Mouse (Mus musculus) neural tube, embryonic 14.5 days (tissue): Measurements from ENCODE around the gene Spsb1. TPM values are rescaled to one million over a fixed set of nuclear protein-coding genes. Genes with fewer than 3 reads are reported as not detected.

Experiments used
- ATAC-seq: fragments of 200-750 bp; cut with Nextera tagmentation; 2 replicates; pipeline ENCODE4 v1.8.0; 2017; ENCODE audit warnings: low read depth, mild to moderate bottlenecking, moderate TSS enrichment, moderate library complexity
- H3K27ac ChIP-seq: fragments of 300-500 bp; sonication (generic); 2 replicates; pipeline ENCODE4 v1.5.1; 2014; ENCODE audit warnings: low read depth, mild to moderate bottlenecking, control low read depth, low read length, moderate library complexity, mixed read lengths
- H3K27me3 ChIP-seq: fragments of 300-500 bp; sonication (generic); 2 replicates; pipeline ENCODE4 v1.6.1; 2014; ENCODE audit warnings: low read length; ENCODE audit not compliant: control insufficient read depth, insufficient read depth
- H3K36me3 ChIP-seq: fragments of 300-500 bp; sonication (generic); 2 replicates; pipeline ENCODE4 v1.6.1; 2014; ENCODE audit warnings: low read length, mixed read lengths; ENCODE audit not compliant: control insufficient read depth, insufficient read depth
- H3K4me1 ChIP-seq: fragments of 300-500 bp; sonication (generic); 2 replicates; pipeline ENCODE4 v1.6.1; 2014; ENCODE audit warnings: low read length; ENCODE audit not compliant: control insufficient read depth, insufficient read depth
- H3K4me2 ChIP-seq: fragments of 300-500 bp; sonication (generic); 2 replicates; pipeline ENCODE4 v1.6.1; 2014; ENCODE audit warnings: mild to moderate bottlenecking, low read depth, low read length, control low read depth
- H3K4me3 ChIP-seq: fragments of 300-500 bp; sonication (generic); 2 replicates; pipeline ENCODE4 v1.5.1; 2014; ENCODE audit warnings: low read depth, low read length, control low read depth, mixed read lengths
- H3K9ac ChIP-seq: fragments of 300-500 bp; sonication (generic); replicated peaks from 2 replicates; pipeline ENCODE4 v1.6.1; 2014; ENCODE audit warnings: low read depth, mild to moderate bottlenecking, control low read depth, low read length, mixed read lengths
- H3K9me3 ChIP-seq: fragments of 300-500 bp; sonication (generic); 2 replicates; pipeline ENCODE4 v1.6.1; 2016; ENCODE audit warnings: low read length; ENCODE audit not compliant: control insufficient read depth
- WGBS: fragments of 180-500 bp; shearing (Covaris S2); extraction: QIAGEN DNeasy Blood & Tissue Kit; methylation state at CpG from one replicate; pipeline ENCODE4 v1.1.7; 2014; 5-methylcytosine and 5-hydroxymethylcytosine counted together
- polyA plus RNA-seq: library from polyadenylated mRNA; unstranded; fragments of >200 nt; fragmentation: Nextera tagmentation; extraction: Ambion mirVana; gene quantifications from 2 replicates; pipeline ENCODE4 v1.2.1, GENCODE M21; 2014

Spsb1 gene
- polyA plus RNA-seq, 1 experiment from 2014 or later = 5.9 TPM

- WGBS = 83% methylated on average over 10 of the region's 10 CpGs
- Histone ChIP-seq H3K4me2 (no peak overlapping the region), H3K27me3 (no peaks in the 10 kb centered on the region), H3K36me3 (no peaks in the 10 kb centered on the region), H3K9ac (no peak overlapping the region), H3K4me3 (no peak overlapping the region), H3K9me3 (no peaks in the 10 kb centered on the region), H3K4me1 (no peaks in the 10 kb centered on the region), H3K27ac (no peak overlapping the region)
- ATAC-seq = no peak
Observed at GRCm38 (mm10) chr4:149997999-149998398, 43.2 kb upstream of the Spsb1 start.

DNA sequence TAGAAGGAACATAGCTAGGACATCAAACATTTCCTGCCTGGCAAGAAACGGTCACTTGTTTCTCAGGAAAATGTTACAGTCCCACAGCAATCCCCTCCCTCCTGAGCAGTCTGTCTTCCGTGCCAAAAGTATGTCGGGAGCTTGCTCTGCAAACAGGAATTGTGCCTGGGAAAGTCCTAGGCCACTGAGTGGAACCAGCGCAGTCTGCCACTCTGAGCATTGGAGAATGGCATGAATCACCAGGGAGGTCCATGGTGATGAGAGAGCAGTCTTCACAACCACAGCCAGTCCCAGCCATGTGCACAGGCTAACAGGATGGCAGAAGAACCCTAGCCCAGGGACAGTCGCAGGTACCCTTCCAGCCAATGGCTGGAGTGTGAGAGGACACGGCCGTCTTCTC lies 41.6 kb upstream of the Spsb1 start:
- Histone ChIP-seq H3K4me1 (no peaks in the 10 kb centered on the region), H3K36me3 (no peaks in the 10 kb centered on the region), H3K9ac (no peak overlapping the region), H3K27ac (no peak overlapping the region), H3K4me2 (no peak overlapping the region), H3K4me3 (no peak overlapping the region), H3K9me3 (no peaks in the 10 kb centered on the region), H3K27me3 (no peaks in the 10 kb centered on the region)
- 80% methylated on average over 7 of the region's 7 CpGs for WGBS
- ATAC-seq = no peak

DNA sequence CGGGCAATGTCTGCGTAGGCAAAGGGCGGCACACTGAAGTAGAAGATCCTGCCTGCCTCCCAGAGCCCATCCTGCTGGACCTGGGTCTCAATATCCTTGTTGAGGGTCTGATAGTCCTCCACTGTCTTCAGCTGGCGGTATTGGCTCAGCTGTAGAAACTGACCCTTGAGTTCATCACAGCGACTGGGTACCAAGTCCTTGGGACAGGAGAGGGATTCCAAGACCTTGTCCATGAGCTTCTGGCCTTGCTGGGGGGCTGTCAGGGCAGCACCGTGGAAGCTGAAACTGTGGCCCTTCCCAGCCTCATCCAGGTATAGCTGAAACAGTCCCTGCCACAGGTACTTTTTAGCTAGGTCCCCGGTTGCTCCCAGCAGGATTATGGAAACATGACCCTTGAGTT lies 41.1 kb upstream of the Spsb1 start:
- Histone ChIP-seq H3K9ac (no peak overlapping the region), H3K4me1 (peaks cover 5% of the 10 kb centered on the region), H3K27ac (no peak overlapping the region), H3K4me2 (no peak overlapping the region), H3K27me3 (no peaks in the 10 kb centered on the region), H3K9me3 (no peaks in the 10 kb centered on the region), H3K36me3 (no peaks in the 10 kb centered on the region), H3K4me3 (no peak overlapping the region)
- WGBS = 89% methylated on average over 7 of the region's 7 CpGs
- no peak for ATAC-seq

- ATAC-seq = no peak
- H3K4me1 ChIP-seq = peaks cover 16% of the 10 kb centered on the region
- WGBS = 88% methylated on average over 10 of the region's 10 CpGs
- H3K27ac ChIP-seq = no peak overlapping the region
- H3K27me3 ChIP-seq = no peaks in the 10 kb centered on the region
- no peak overlapping the region for H3K9ac ChIP-seq
- H3K36me3 ChIP-seq = no peaks in the 10 kb centered on the region
- H3K4me3 ChIP-seq = no peak overlapping the region
- H3K4me2 ChIP-seq = no peak overlapping the region
- H3K9me3 ChIP-seq = no peaks in the 10 kb centered on the region
Observed at GRCm38 (mm10) chr4:149994218-149994617, 39.4 kb upstream of the Spsb1 start.

GRCm38 (mm10) chr4:149992670-149993032 lies 37.8 kb upstream of the Spsb1 start:
- no peak overlapping the region for H3K4me2 ChIP-seq
- H3K27ac ChIP-seq = no peak overlapping the region
- H3K27me3 ChIP-seq = no peaks in the 10 kb centered on the region
- no peaks in the 10 kb centered on the region for H3K36me3 ChIP-seq
- 88% methylated on average over 8 of the region's 8 CpGs for WGBS
- H3K9me3 ChIP-seq = no peaks in the 10 kb centered on the region
- no peak for ATAC-seq
- H3K9ac ChIP-seq = no peak overlapping the region
- no peak overlapping the region for H3K4me3 ChIP-seq
- peaks cover 19% of the 10 kb centered on the region for H3K4me1 ChIP-seq

DNA sequence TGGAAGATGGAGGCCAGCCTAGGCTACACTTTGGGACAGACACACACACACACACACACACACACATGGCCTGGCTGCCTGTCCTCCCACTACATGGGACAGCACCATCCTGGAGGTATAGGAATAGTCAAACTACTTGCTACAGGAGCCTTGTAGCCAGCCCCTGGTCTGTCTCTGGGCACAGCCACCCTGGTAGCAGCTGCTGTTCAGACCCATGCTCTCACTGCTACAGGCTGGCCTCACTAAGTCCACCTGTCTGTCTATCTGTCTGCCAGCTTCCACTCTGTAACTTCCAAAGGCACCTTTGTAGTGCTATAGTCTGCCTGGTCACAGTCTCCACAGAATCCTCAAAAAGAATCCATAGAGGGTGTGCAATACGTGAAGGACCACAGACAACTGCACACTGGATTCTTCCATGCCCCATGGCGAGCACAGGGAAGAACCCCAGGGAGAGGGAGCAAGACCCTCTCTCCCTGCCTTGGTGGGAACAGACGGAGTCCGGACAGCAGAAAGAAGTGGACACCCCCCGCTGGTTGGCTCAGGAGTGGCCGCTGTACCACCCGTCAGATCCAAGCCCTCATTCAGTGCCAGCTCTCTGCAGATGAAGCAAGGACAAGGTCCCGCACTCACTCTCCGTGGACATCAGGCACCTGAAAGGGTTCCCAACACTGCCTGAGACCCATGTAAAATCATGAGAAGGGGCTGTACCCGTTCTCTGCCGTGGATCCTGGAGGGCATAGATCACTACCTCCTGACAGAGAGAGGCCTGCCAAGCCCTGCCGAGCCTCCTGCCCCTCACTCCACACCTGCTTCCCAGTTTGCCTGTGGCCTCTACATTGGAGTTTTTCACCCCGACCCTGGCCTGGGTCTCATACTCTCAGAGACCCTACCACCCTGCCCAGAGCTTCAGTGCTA lies 37.2 kb upstream of the Spsb1 start:
- H3K4me3 ChIP-seq = no peak overlapping the region
- 82% methylated on average over 13 of the region's 13 CpGs for WGBS
- H3K9ac ChIP-seq = no peak overlapping the region
- H3K36me3 ChIP-seq = no peaks in the 10 kb centered on the region
- H3K9me3 ChIP-seq = no peaks in the 10 kb centered on the region
- H3K27ac ChIP-seq = no peak overlapping the region
- ATAC-seq = no peak
- H3K4me1 ChIP-seq = peaks cover 19% of the 10 kb centered on the region
- no peaks in the 10 kb centered on the region for H3K27me3 ChIP-seq
- no peak overlapping the region for H3K4me2 ChIP-seq

DNA sequence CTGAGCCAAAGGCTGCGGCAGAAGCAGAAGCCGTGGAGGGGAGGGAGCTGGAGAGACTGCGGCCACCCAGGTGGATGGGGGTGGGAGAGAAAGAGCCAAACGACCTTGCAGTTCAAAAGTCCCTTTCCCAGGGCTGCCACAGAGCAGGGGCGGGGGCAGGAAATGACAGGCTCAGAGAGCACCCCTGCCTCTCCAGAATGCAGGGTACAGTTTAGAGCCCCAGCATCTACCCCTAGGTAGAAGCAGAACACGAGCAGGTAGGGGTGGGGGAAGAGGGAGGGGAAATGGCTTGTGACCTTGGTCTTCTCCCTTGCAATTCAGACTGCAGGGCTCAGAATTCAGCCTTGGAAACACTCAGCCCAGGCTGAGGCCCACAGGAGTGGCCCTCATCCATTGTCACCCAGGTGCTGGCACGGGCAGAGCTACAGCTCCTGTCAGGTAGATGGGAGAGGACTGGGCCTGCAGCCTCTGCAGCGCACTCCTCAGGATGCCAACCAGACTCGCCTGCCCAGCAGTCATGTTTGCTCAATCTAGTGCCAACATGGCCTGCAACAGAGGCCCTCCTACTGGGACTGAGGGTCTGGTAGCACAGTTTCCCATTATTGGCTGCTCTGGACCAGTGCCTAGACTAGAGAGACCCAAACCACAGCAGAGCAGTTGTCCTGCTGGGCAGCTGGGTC lies 36.3 kb upstream of the Spsb1 start:
- H3K9ac ChIP-seq = no peak overlapping the region
- no peaks in the 10 kb centered on the region for H3K9me3 ChIP-seq
- ATAC-seq = no peak
- WGBS = 28% methylated on average over 9 of the region's 9 CpGs
- H3K4me2 ChIP-seq = no peak overlapping the region
- no peaks in the 10 kb centered on the region for H3K27me3 ChIP-seq
- H3K36me3 ChIP-seq = no peaks in the 10 kb centered on the region
- peaks cover 19% of the 10 kb centered on the region for H3K4me1 ChIP-seq
- H3K27ac ChIP-seq = no peak overlapping the region
- no peak overlapping the region for H3K4me3 ChIP-seq

DNA sequence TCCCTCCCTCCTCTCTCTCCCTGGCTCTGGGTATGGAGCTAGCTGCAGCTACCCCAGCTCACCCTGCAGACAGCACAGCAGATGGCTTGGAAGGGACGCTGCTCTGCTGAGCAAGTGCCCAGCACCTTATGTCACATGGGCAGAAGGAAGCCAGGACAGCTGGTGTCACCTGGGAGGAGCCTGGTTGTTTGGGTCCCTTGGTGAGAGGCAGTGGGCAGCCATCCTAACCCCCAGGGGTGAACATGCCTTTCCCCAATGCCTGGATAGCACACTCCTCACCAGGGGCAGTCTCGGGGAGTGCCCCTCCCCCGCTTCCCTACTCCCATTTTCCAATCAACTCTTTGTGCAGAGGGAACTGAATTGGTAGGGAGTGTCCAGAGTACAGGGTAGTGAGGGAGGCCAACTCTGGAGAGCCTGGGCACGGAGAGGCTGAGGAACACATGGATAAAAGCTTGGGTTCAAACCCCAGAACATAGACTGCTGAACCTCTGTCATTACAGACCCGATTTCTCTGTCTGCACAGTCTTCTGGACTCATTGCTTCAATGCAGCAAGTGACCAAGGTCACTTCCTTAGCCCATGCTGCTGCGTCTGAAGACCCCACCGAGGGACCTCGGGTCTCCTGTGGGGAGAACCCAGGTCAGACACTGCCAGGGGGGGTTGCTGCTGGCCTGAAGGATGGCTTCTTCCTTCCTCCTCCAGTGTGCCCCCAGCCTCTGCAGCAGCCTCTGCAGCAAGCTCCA lies 35.5 kb upstream of the Spsb1 start:
- Histone ChIP-seq H3K4me3 (no peak overlapping the region), H3K36me3 (no peaks in the 10 kb centered on the region), H3K27ac (0 out of 2 replicates have a peak overlapping the region, but pooled peaks have one; percentile 28), H3K4me2 (no peak overlapping the region), H3K4me1 (peaks cover 19% of the 10 kb centered on the region), H3K27me3 (no peaks in the 10 kb centered on the region), H3K9ac (no peak overlapping the region), H3K9me3 (no peaks in the 10 kb centered on the region)
- WGBS = 12% methylated on average over 8 of the region's 8 CpGs
- ATAC-seq = peak; percentile 44
